Mouse (Mus musculus) liver, embryonic 14.5 days (tissue): Measurements from ENCODE around the gene Srcin1.

Source experiments
- CTCF ChIP-seq: IDR thresholded peaks from 2 replicates; pipeline ENCODE4 v1.5.1; 2016; ENCODE audit warnings: antibody characterized with exemption, low read depth, control low read depth
- EP300 ChIP-seq: IDR thresholded peaks from 2 replicates; pipeline ENCODE4 v1.6.1; 2016; ENCODE audit warnings: antibody characterized with exemption, low read depth

DNA sequence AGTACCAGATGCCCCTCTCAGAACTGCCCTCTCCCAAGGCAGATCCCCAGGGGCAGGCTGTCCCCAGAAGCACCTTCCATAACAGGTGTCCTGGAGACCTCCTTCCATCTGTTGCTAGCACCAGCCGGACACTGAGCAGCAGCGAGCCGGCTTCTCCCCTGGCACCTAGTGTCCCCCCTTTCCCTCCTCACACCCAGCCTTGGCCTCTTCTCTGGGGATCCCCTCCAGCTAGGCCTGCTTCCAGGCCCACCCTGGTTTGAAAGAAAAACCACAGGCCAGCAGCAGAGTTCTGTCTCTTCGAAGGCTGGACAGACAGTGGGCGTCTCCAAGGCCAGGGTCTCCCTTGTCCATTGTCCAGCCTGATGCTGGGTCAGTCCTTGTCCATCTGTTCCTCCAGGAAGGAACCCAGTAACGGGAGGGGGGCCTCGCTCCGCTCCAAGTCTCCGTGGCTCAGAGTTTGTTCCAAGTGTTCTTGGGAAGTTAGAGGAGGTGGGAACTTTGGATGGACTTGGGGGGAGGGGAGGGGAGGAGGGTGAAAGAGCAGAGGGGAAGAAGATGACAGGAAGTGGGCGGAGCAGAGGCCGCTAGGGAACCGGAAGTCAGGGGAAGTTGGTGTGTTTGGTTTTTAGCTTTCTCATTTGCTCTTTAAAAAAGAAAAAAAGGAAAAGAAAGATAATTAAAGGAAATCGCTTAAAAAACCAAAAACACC is 64.2 kb downstream of the Srcin1 start:
- TF ChIP-seq CTCF: no peak
- no peak for TF ChIP-seq EP300
